ENCODE assay signal across 24 mouse cellular contexts in genomic region chr12:82332836-82333614, GRCm38 (mm10).
DNase-seq lines count a peak whose midpoint lies in the region; ATAC-seq and TF ChIP-seq lines count a peak whose summit lies in the region.
"Had no signal": no experiment of that assay in that cellular context is flagged by ENCODE, and none has a peak within 500 bp of the region (broad histone marks: within the 10 kb centered on the region; RNA-seq: fewer than 3 reads in every experiment).

No protein-coding gene starts in this region.

- TF ChIP-seq CTCF in kidney, postnatal 0 days (IDR thresholded peaks at IDR 0.05; ENCODE audit: low read depth) = no peak

- no peak overlapping the region for H3K4me3 ChIP-seq in embryonic facial prominence, embryonic 10.5 days
- no peak overlapping the region for H3K4me3 ChIP-seq in embryonic facial prominence, embryonic 11.5 days (ENCODE audit: low read depth, low read length)
- H3K4me3 ChIP-seq in kidney, postnatal 0 days (replicated peaks; ENCODE audit: low read depth, low read length) = no peak overlapping the region
- no peak overlapping the region for H3K4me3 ChIP-seq in hindbrain, embryonic 12.5 days
- H3K4me3 ChIP-seq: embryonic facial prominence, embryonic 15.5 days; forebrain, embryonic 15.5 days; heart, embryonic 12.5 days; limb, embryonic 15.5 days; midbrain, embryonic 10.5 days; neural tube, embryonic 15.5 days had no signal

- WGBS in embryonic facial prominence, embryonic 10.5 days = 55% methylated on average over 12 of the region's 12 CpGs
- WGBS in embryonic facial prominence, embryonic 11.5 days = 49% methylated on average over 12 of the region's 12 CpGs
- 50% methylated on average over 12 of the region's 12 CpGs for WGBS in kidney, postnatal 0 days
- 77% methylated on average over 12 of the region's 12 CpGs for WGBS in hindbrain, embryonic 12.5 days

- peaks cover 41% of the 10 kb centered on the region for H3K4me1 ChIP-seq in embryonic facial prominence, embryonic 10.5 days
- H3K4me1 ChIP-seq in embryonic facial prominence, embryonic 11.5 days (ENCODE audit: control insufficient read depth, insufficient read depth, low read length) = no peaks in the 10 kb centered on the region; the same call in 1 of the 2 replicates
- peaks cover 16% of the 10 kb centered on the region; the same call in 1 of the 2 replicates for H3K4me1 ChIP-seq in kidney, postnatal 0 days (replicated peaks; ENCODE audit: insufficient read depth, low read length)
- peaks cover 24% of the 10 kb centered on the region for H3K4me1 ChIP-seq in hindbrain, embryonic 12.5 days

- no peak overlapping the region for H3K9ac ChIP-seq in embryonic facial prominence, embryonic 11.5 days (replicated peaks; ENCODE audit: low read length)
- H3K9ac ChIP-seq in kidney, postnatal 0 days (ENCODE audit: low read depth, low read length) = no peak overlapping the region
- H3K9ac ChIP-seq in hindbrain, embryonic 12.5 days = no peak overlapping the region
- H3K9ac ChIP-seq: embryonic facial prominence, embryonic 15.5 days; forebrain, embryonic 15.5 days; heart, embryonic 12.5 days; limb, embryonic 15.5 days; neural tube, embryonic 15.5 days had no signal

- intact Hi-C loops in left cerebral cortex, postnatal 4 days (cut with DNase I) = no loop called here

- 0 out of 2 replicates have a peak, but pooled peaks have one; percentile 47 for ATAC-seq in embryonic facial prominence, embryonic 11.5 days (replicated peaks; ENCODE audit: insufficient number of reproducible peaks, low FRiP score, low TSS enrichment, low read depth)
- ATAC-seq in kidney, postnatal 0 days (replicated peaks; ENCODE audit: low FRiP score, low read depth) = 0 out of 2 replicates have a peak, but pooled peaks have one; percentile 59
- ATAC-seq in erythroblast, adult 5-6 weeks (replicated peaks; ENCODE audit: low FRiP score, poor library complexity, severe bottlenecking) = no peak
- ATAC-seq in hindbrain, embryonic 12.5 days (ENCODE audit: low FRiP score) = no peak
- ATAC-seq: forebrain, embryonic 15.5 days had no signal

- H3K27ac ChIP-seq in embryonic facial prominence, embryonic 10.5 days (replicated peaks) = no peak overlapping the region
- no peak overlapping the region for H3K27ac ChIP-seq in embryonic facial prominence, embryonic 11.5 days (replicated peaks; ENCODE audit: low read depth, low read length)
- H3K27ac ChIP-seq in kidney, postnatal 0 days = no peak overlapping the region
- H3K27ac ChIP-seq in hindbrain, embryonic 12.5 days = no peak overlapping the region
- H3K27ac ChIP-seq: embryonic facial prominence, embryonic 15.5 days; forebrain, embryonic 15.5 days; limb, embryonic 15.5 days; midbrain, embryonic 10.5 days; neural tube, embryonic 15.5 days had no signal

- DNase-seq in kidney, adult 8-10 months = peak; percentile 58 to 68
- DNase-seq in kidney, postnatal 10 days = no peak
- DNase-seq in embryonic facial prominence, embryonic 10.5 days (ENCODE audit: low spot score) = peak; percentile 63
- peak; percentile 77 for DNase-seq in embryonic facial prominence, embryonic 11.5 days (ENCODE audit: low spot score)
- peak; percentile 42 for DNase-seq in kidney, postnatal 0 days (ENCODE audit: low spot score)
- DNase-seq in left cerebral cortex, postnatal 4 days = no peak
- DNase-seq: adrenal gland, postnatal 10 days; cerebellum, postnatal 36 days; gastrocnemius, postnatal 10 days; heart, adult 18-20 months; heart, postnatal 10 days; lung, adult 18-20 months; lung, postnatal 10 days; right cerebral cortex, adult 18-20 months; right cerebral cortex, postnatal 4 days; thymus, postnatal 25 days had no signal

- no peaks in the 10 kb centered on the region for H3K27me3 ChIP-seq in embryonic facial prominence, embryonic 10.5 days (replicated peaks; ENCODE audit: low read depth, poor library complexity, severe bottlenecking)
- no peaks in the 10 kb centered on the region for H3K27me3 ChIP-seq in embryonic facial prominence, embryonic 11.5 days (ENCODE audit: control insufficient read depth, insufficient read depth, low read length)
- H3K27me3 ChIP-seq in kidney, postnatal 0 days (ENCODE audit: insufficient read depth, low read length) = no peaks in the 10 kb centered on the region
- no peaks in the 10 kb centered on the region for H3K27me3 ChIP-seq in hindbrain, embryonic 12.5 days
- H3K27me3 ChIP-seq: embryonic facial prominence, embryonic 15.5 days; forebrain, embryonic 15.5 days; heart, embryonic 12.5 days; limb, embryonic 15.5 days; neural tube, embryonic 15.5 days had no signal

- no peaks in the 10 kb centered on the region for H3K9me3 ChIP-seq in embryonic facial prominence, embryonic 10.5 days
- no peaks in the 10 kb centered on the region for H3K9me3 ChIP-seq in embryonic facial prominence, embryonic 11.5 days (replicated peaks; ENCODE audit: control insufficient read depth, low read length)
- no peaks in the 10 kb centered on the region for H3K9me3 ChIP-seq in kidney, postnatal 0 days (replicated peaks; ENCODE audit: low read length)
- no peaks in the 10 kb centered on the region for H3K9me3 ChIP-seq in hindbrain, embryonic 12.5 days (replicated peaks)
- H3K9me3 ChIP-seq: embryonic facial prominence, embryonic 15.5 days; forebrain, embryonic 15.5 days; heart, embryonic 12.5 days; limb, embryonic 15.5 days; midbrain, embryonic 10.5 days; neural tube, embryonic 15.5 days had no signal

- H3K4me2 ChIP-seq in embryonic facial prominence, embryonic 11.5 days (ENCODE audit: low read depth, low read length) = no peak overlapping the region
- no peak overlapping the region for H3K4me2 ChIP-seq in kidney, postnatal 0 days (ENCODE audit: low read length)
- no peak overlapping the region for H3K4me2 ChIP-seq in hindbrain, embryonic 12.5 days (replicated peaks)
- H3K4me2 ChIP-seq: embryonic facial prominence, embryonic 15.5 days; forebrain, embryonic 15.5 days; heart, embryonic 12.5 days; limb, embryonic 15.5 days; neural tube, embryonic 15.5 days had no signal

- no peaks in the 10 kb centered on the region for H3K36me3 ChIP-seq in embryonic facial prominence, embryonic 10.5 days (replicated peaks)
- H3K36me3 ChIP-seq in embryonic facial prominence, embryonic 11.5 days (replicated peaks; ENCODE audit: control insufficient read depth, insufficient read depth, low read depth, low read length) = no peaks in the 10 kb centered on the region
- H3K36me3 ChIP-seq in kidney, postnatal 0 days (ENCODE audit: insufficient read depth, low read length) = no peaks in the 10 kb centered on the region
- H3K36me3 ChIP-seq in hindbrain, embryonic 12.5 days = no peaks in the 10 kb centered on the region
- H3K36me3 ChIP-seq: embryonic facial prominence, embryonic 15.5 days; forebrain, embryonic 15.5 days; heart, embryonic 12.5 days; limb, embryonic 15.5 days; neural tube, embryonic 15.5 days had no signal

Comparison
In these comparisons a context has a peak if more than half of its experiments do, and no peak if none do; other contexts are left out.
1. DNase-seq: peak in kidney, adult 8-10 months (2 of 2), embryonic facial prominence, embryonic 10.5 days (single experiment), embryonic facial prominence, embryonic 11.5 days (single experiment) and kidney, postnatal 0 days (single experiment); none in kidney, postnatal 10 days (single experiment) and left cerebral cortex, postnatal 4 days (single experiment).
2. ATAC-seq: peak in embryonic facial prominence, embryonic 11.5 days (single experiment) and kidney, postnatal 0 days (single experiment); none in erythroblast, adult 5-6 weeks (single experiment) and hindbrain, embryonic 12.5 days (single experiment).